Mouse (Mus musculus) lung, postnatal 0 days (tissue): ENCODE measurements around the gene Epn1.

ENCODE experiments used
- CTCF ChIP-seq: IDR thresholded peaks from 2 replicates; pipeline ENCODE4 v1.5.1; 2016; ENCODE audit warnings: antibody characterized with exemption, mild to moderate bottlenecking
- EP300 ChIP-seq: IDR thresholded peaks from 2 replicates; pipeline ENCODE4 v1.6.1; 2016; ENCODE audit warnings: antibody characterized with exemption, mild to moderate bottlenecking, control low read depth

DNA sequence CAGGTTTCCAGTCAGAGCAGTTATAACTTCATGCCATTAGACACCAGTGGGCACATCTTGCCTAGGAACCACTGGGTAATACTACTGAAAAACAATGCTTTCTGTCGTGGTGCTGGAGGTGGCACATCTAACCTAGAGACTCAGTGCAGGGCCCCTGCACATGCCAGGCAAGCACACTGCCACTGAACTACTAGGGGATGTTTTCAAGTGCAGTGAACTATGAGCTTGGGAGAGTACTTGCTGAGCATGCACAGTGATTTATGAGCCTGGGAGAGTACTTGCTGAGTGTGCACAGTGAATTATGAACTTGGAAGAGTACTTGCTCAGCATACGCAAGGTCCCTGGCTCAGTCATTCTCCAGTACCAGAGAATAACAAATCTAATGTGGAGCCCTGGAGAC, 22.5 kb downstream of the Epn1 start:
- TF ChIP-seq CTCF, result no peak
- no peak for TF ChIP-seq EP300
